Mouse (Mus musculus) bone marrow macrophage, adult 2 months (primary cell): Measurements from ENCODE around the gene Aldh3b3.

Source experiments
- CTCF ChIP-seq: IDR thresholded peaks from 2 replicates; pipeline ENCODE4 v1.5.1; 2012; ENCODE audit warnings: low read depth, mild to moderate bottlenecking, low read length, moderate library complexity
- POLR2A ChIP-seq: IDR thresholded peaks from 2 replicates; pipeline ENCODE4 v1.6.1; 2012; ENCODE audit warnings: mild to moderate bottlenecking, low read depth, low read length, borderline replicate concordance

GRCm38 (mm10) chr19:3950331-3950730, 8.1 kb upstream of the Aldh3b3 start:
- TF ChIP-seq CTCF: no peak
- no peak for TF ChIP-seq POLR2A
